Mouse (Mus musculus) lung, postnatal 10 days (tissue): ENCODE results near the gene Ripor1.
A peak's percentile ranks its signal among the peaks of the same experiment; 100 is the strongest.

Source experiments
- DNase-seq: peaks from one replicate; pipeline ENCODE4 v3.0.0; 2021

Gene Ripor1

DNA sequence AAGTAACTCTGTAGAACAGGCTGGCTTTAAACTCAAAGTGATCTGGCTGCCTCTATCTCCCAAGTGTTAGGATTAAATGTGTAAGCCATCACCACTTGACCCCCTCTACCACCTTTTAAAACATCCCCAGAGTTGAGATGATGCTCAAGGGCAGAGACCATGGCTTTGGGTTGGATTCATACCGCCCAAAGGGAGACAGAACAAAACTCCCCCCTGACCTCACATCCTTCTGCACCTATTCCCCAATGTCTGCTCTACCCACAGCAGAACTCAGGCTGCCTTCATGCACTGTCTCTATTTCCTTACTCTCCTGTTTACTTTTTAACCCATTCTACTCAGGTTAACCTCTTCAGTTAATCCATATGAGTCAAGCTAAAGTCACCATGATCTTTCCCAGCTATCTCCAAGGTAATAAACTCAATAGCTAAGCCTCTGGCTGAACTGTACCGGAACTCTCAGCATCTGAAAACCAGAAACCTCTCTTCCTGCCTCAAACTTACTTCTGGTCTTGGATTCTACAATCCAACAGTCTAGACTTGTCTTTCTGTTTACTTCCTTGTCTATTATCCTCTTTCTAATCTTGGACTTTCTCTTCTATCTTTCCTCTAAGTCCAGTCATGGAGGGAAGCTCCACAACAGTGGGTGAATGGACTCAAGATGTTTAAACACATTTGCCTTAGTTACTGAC lies 29.9 kb downstream of the Ripor1 start:
- DNase-seq, result no peak

GRCm38 (mm10) chr8:105635481-105635880 lies 30.4 kb downstream of the Ripor1 start:
- no peak for DNase-seq

- DNase-seq, result peak; percentile 93
These were observed 31.2 kb downstream of the Ripor1 start, which contains the start of gene Ctcf for GRCm38 (mm10) chr8:105636018-105636962. Gene Ctcf, plus strand, starts transcription at chr8:105636568.

GRCm38 (mm10) chr8:105636963-105637510 lies 32.0 kb downstream of the Ripor1 start, which contains the start of gene Agrp:
Gene Agrp, minus strand, starts transcription at chr8:105637393.
- no peak for DNase-seq

- DNase-seq, result no peak
These were observed 32.6 kb downstream of the Ripor1 start for GRCm38 (mm10) chr8:105637601-105638041.

- no peak for DNase-seq
These were observed 33.5 kb downstream of the Ripor1 start for GRCm38 (mm10) chr8:105638510-105638909.

GRCm38 (mm10) chr8:105639835-105640234 lies 34.8 kb downstream of the Ripor1 start:
- no peak for DNase-seq

DNA sequence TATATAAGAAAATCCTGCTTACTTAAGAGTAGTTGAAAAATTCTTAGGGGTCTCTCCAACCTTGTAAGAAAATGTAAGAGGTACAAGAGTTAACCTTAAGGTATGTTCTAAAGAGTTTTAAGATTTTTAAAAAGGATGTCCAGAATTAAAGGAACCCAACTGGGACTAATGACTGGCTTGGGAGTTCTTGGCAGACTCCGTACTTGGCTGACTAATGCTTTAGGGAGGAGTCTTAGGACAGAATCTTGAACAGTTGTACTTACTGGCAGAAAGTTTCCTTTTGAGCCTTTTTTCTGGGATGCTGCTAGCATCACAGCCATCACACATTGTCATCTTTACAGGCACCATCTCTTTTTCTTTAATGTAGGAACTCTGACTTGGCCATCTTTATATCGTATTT lies 35.5 kb downstream of the Ripor1 start:
- DNase-seq, result peak; percentile 60

DNA sequence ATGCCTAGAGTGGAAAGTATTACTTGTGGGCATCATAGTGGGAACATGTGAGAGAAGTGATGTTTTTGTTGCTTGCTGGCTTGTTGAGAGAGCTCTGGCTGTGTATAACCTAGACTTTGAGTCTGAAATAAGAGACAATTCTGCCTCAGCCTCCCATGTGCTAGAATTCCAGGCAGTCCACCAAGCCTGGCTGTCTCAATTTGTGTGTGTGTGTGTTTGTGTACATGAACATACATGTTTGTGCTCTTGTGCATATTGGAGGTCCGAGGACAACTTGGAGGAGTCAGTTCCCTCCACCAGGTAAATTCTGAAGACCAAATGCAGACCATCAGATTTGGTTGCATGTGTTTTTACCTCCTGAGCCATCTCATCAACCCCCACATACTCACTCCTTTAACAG lies 40.1 kb downstream of the Ripor1 start:
- no peak for DNase-seq

DNA sequence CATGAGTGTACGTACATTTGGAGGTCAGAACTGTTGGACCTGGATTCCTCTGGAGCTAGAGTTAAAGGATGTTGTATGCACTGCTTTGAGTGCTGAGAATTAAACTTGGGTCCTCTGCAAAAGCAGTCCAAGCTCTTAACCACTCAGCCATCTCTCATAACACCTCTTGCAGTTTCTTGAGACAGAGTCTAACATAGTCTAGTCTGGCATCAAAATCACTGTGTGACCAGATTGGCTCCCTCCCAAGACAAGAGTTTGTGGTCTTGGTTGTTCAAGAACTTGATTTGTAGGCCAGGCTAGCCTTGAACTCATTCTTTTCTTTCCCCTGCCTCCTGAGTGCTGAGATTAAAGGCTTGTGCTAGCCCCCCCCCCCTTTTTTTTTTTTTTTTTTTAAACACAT lies 43.9 kb downstream of the Ripor1 start:
- no peak for DNase-seq

DNA sequence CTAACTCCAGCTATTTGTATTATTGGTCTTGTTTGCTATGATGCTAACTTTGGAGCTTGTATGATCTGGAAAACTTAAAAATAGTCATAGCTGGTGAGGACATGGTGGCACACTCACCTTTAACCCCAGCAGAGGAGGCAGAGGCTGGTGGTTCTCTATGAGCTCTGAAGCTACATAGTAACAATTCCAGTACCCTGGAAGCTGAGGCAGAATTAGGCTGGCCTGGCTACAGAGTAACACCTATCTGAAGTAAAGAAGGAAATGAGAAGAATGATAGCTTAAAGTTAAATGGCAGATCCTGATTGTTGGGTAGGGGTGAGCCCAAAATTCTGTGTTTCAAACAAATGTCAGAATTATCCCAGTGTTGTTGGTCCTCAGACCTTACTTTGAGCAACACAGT lies 52.6 kb downstream of the Ripor1 start:
- no peak for DNase-seq

DNA sequence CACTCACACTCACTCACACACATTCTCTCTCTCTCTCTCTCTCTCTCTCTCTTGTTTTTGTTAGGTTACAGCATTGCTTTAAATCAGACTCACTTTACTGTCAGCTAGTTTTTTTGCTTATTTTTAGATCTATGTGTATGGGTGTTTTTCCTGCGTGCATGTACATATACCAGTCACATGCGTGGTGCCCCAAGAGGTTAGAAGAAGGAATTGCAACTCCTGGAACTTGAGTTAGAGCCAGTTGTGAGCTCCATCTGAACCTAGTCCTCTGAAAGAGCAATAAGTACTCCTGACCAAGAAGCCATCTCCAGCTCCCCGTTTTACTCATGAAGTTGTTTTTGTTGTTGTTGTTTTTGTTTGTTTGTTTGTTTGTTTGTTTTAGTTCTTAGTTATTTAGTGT lies 56.1 kb downstream of the Ripor1 start:
- DNase-seq, result peak; percentile 55
